Comparison of ENCODE assay signal across 8 mouse cellular contexts in the genomic region with DNA sequence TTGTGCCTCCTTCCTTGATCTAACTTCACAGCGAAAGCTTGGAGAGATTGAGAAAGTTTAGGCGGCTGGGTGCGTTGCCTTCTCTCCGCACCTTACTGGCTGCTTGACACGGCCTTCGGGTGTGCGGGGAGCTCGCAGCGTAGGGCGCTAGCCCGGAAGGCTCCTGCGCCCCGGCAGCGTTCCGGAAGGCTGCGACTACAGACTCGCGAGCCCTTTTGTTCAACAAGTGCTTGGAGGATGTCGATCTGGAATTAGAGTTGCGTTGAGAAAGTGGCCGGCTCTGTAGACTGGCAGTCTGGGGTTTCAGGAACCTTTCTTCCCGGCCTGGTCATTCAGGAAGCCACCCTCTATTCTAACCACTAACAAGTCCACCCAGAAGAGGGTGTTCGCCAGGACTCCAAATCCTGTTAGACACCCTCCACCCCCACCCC. TPM values are rescaled to one million over a fixed set of nuclear protein-coding genes. Genes with fewer than 3 reads are reported as not detected.
DNase-seq lines count a peak whose midpoint lies in the region; ATAC-seq and TF ChIP-seq lines count a peak whose summit lies in the region.

No protein-coding gene starts in this region.

- peak overlapping the region; percentile 96 for H3K4me2 ChIP-seq in heart, embryonic 12.5 days
- peak overlapping the region; percentile 94 for H3K4me2 ChIP-seq in kidney, postnatal 0 days (ENCODE audit: low read length)
- peak overlapping the region; percentile 98 for H3K4me2 ChIP-seq in stomach, postnatal 0 days (replicated peaks; ENCODE audit: low read depth)

- H3K9me3 ChIP-seq in heart, embryonic 12.5 days (replicated peaks), result no peaks in the 10 kb centered on the region
- H3K9me3 ChIP-seq in kidney, postnatal 0 days (replicated peaks; ENCODE audit: low read length), result no peaks in the 10 kb centered on the region
- no peaks in the 10 kb centered on the region for H3K9me3 ChIP-seq in stomach, postnatal 0 days (ENCODE audit: control insufficient read depth, low read length)

- no peak for ATAC-seq in heart, embryonic 12.5 days (ENCODE audit: insufficient number of reproducible peaks, low FRiP score)
- no peak for ATAC-seq in kidney, postnatal 0 days (replicated peaks; ENCODE audit: low FRiP score, low read depth)
- ATAC-seq in megakaryocyte, adult 5-6 weeks (ENCODE audit: poor library complexity, severe bottlenecking), result peak; percentile 14
- ATAC-seq in stomach, postnatal 0 days (ENCODE audit: low FRiP score, low TSS enrichment), result no peak
- no peak for ATAC-seq in monocyte, adult 5-6 weeks (replicated peaks; ENCODE audit: insufficient number of reproducible peaks, low FRiP score, low TSS enrichment, poor library complexity, severe bottlenecking)

- 2% methylated on average over 23 of the region's 23 CpGs for WGBS in spleen, adult 2 months
- WGBS in heart, embryonic 12.5 days, result under 1% methylated on average over 23 of the region's 23 CpGs
- under 1% methylated on average over 23 of the region's 23 CpGs for WGBS in kidney, postnatal 0 days
- 1% methylated on average over 23 of the region's 23 CpGs for WGBS in stomach, postnatal 0 days

- no peaks in the 10 kb centered on the region for H3K27me3 ChIP-seq in spleen, adult 2 months (ENCODE audit: control insufficient read depth, insufficient read depth, low read length)
- H3K27me3 ChIP-seq in heart, embryonic 12.5 days (replicated peaks), result no peaks in the 10 kb centered on the region; the same call in 1 of the 2 replicates
- H3K27me3 ChIP-seq in kidney, postnatal 0 days (ENCODE audit: insufficient read depth, low read length), result no peaks in the 10 kb centered on the region
- H3K27me3 ChIP-seq in stomach, postnatal 0 days (ENCODE audit: control insufficient read depth, insufficient read depth, low read length), result no peaks in the 10 kb centered on the region

- no peak for TF ChIP-seq POLR2A in spleen, adult 2 months (IDR thresholded peaks at IDR 0.05; ENCODE audit: low read depth, low read length)

- H3K36me3 ChIP-seq in spleen, adult 2 months (ENCODE audit: control insufficient read depth, insufficient read depth, low read length), result no peaks in the 10 kb centered on the region
- H3K36me3 ChIP-seq in heart, embryonic 12.5 days, result no peaks in the 10 kb centered on the region
- H3K36me3 ChIP-seq in kidney, postnatal 0 days (ENCODE audit: insufficient read depth, low read length), result no peaks in the 10 kb centered on the region
- no peaks in the 10 kb centered on the region for H3K36me3 ChIP-seq in stomach, postnatal 0 days (ENCODE audit: control insufficient read depth, insufficient read depth, low read length)

- H3K4me3 ChIP-seq in spleen, adult 2 months (ENCODE audit: extremely low read depth, insufficient read depth, insufficient read length), result peak overlapping the region; percentile 70
- peak overlapping the region; percentile 74 for H3K4me3 ChIP-seq in heart, embryonic 12.5 days
- peak overlapping the region; percentile 83 for H3K4me3 ChIP-seq in kidney, postnatal 0 days (replicated peaks; ENCODE audit: low read depth, low read length)
- H3K4me3 ChIP-seq in stomach, postnatal 0 days (ENCODE audit: low read depth, low read length), result peak overlapping the region; percentile 84

- no peak for TF ChIP-seq EP300 in stomach, postnatal 0 days (optimal IDR thresholded peaks at IDR 0.05)

- H3K9ac ChIP-seq in heart, embryonic 12.5 days, result peak overlapping the region; percentile 80
- H3K9ac ChIP-seq in kidney, postnatal 0 days (ENCODE audit: low read depth, low read length), result peak overlapping the region; percentile 81
- peak overlapping the region; percentile 71 for H3K9ac ChIP-seq in stomach, postnatal 0 days (ENCODE audit: low read length)

- H3K4me1 ChIP-seq in spleen, adult 2 months (ENCODE audit: control insufficient read depth, insufficient read depth, insufficient read length), result peaks cover 8% of the 10 kb centered on the region; the same call in 1 of the 2 replicates
- peaks cover 27% of the 10 kb centered on the region for H3K4me1 ChIP-seq in heart, embryonic 12.5 days (replicated peaks)
- H3K4me1 ChIP-seq in kidney, postnatal 0 days (replicated peaks; ENCODE audit: insufficient read depth, low read length), result peaks cover 28% of the 10 kb centered on the region
- peaks cover 2% of the 10 kb centered on the region; the same call in 1 of the 2 replicates for H3K4me1 ChIP-seq in stomach, postnatal 0 days (replicated peaks; ENCODE audit: control insufficient read depth, insufficient read depth)

- DNase-seq in spleen, adult 2 months (ENCODE audit: low read depth in 1 of 2, low spot score in 2 of 2), result peak in 1 of 2 experiments; percentile 43
- DNase-seq in spleen, adult 12 weeks (ENCODE audit: low spot score), result no peak
- peak; percentile 27 to 52 for DNase-seq in cerebellum, postnatal 14 days
- no peak for DNase-seq in kidney, postnatal 0 days (ENCODE audit: low spot score)
- DNase-seq in stomach, postnatal 0 days (ENCODE audit: low spot score), result peak; percentile 53

- peak overlapping the region; percentile 40 for H3K27ac ChIP-seq in spleen, adult 2 months (ENCODE audit: insufficient read depth, low read length)
- H3K27ac ChIP-seq in heart, embryonic 12.5 days (ENCODE audit: poor library complexity, severe bottlenecking), result no peak overlapping the region
- peak overlapping the region; percentile 76; the same call in 1 of the 2 replicates for H3K27ac ChIP-seq in kidney, postnatal 0 days
- peak overlapping the region; percentile 74 for H3K27ac ChIP-seq in stomach, postnatal 0 days (replicated peaks)

- no peak for TF ChIP-seq CTCF in spleen, adult 2 months (IDR thresholded peaks at IDR 0.05; ENCODE audit: extremely low read depth, insufficient read depth, insufficient read length, insufficient replicate concordance)
- no peak for TF ChIP-seq CTCF in kidney, postnatal 0 days (IDR thresholded peaks at IDR 0.05; ENCODE audit: low read depth)
- no peak for TF ChIP-seq CTCF in stomach, postnatal 0 days (IDR thresholded peaks at IDR 0.05; ENCODE audit: low read depth)

RNA-seq across cellular contexts. Expression of gene Hpcal1, which starts 1.2 kb away (rescaled TPM):
- 76.2 and 81.8 TPM in 2 replicates for polyA plus RNA-seq in spleen, adult 2 months (2012; rRNA removed)
- 19.9 and 22.1 TPM in 2 replicates for polyA plus RNA-seq in heart, embryonic 12.5 days (2016; fragmentation: Nextera tagmentation; extraction: Ambion mirVana)
- 70.6 and 71.0 TPM in 2 replicates for polyA plus RNA-seq in kidney, postnatal 0 days (2015; fragmentation: Nextera tagmentation; extraction: Ambion mirVana)
- 182 and 187 TPM in 2 replicates for total RNA-seq in megakaryocyte, adult 5-6 weeks (2015)
- total RNA-seq in megakaryocyte, adult 5-6 weeks (2017), result 63.8 and 76.0 TPM in 2 replicates
- polyA plus RNA-seq in stomach, postnatal 0 days (2015; fragmentation: Nextera tagmentation; extraction: Ambion mirVana), result 61.2 and 62.6 TPM in 2 replicates
- total RNA-seq in monocyte, adult 5-6 weeks (2017), result 30.2 to 51.8 TPM (median 42.3 TPM) in 3 replicates

Comparison
In these comparisons a context has a peak if more than half of its experiments do, and no peak if none do; other contexts are left out.
1. DNase-seq: peak in cerebellum, postnatal 14 days (2 of 2) and stomach, postnatal 0 days (single experiment); none in spleen, adult 12 weeks (single experiment) and kidney, postnatal 0 days (single experiment).
2. Peak in every context shown above with its lines, with median percentiles within 50 percentile points of each other: H3K4me3 ChIP-seq, H3K4me2 ChIP-seq and H3K9ac ChIP-seq.